Mouse (Mus musculus) kidney, postnatal 0 days (tissue): Measurements from ENCODE around the gene Slc34a3. TPM values are rescaled to one million over a fixed set of nuclear protein-coding genes. Genes with fewer than 3 reads are reported as not detected.
A peak's percentile ranks its signal among the peaks of the same experiment; 100 is the strongest.

Experiments
- ATAC-seq: fragments of 200-750 bp; cut with Nextera tagmentation; replicated peaks from 2 replicates; pipeline ENCODE4 v1.8.0; 2017; ENCODE audit warnings: low read depth, moderate number of reproducible peaks, moderate TSS enrichment, moderate library complexity; ENCODE audit not compliant: low FRiP score
- DNase-seq: peaks from one replicate; pipeline ENCODE4 v3.0.0-alpha.2; 2016; ENCODE audit warnings: low spot score
- H3K27ac ChIP-seq: fragments of 300-500 bp; sonication (generic); 2 replicates; pipeline ENCODE4 v1.5.1; 2014; ENCODE audit warnings: mild to moderate bottlenecking
- H3K27me3 ChIP-seq: fragments of 300-500 bp; sonication (generic); 2 replicates; pipeline ENCODE4 v1.6.1; 2014; ENCODE audit warnings: low read length, mixed read lengths; ENCODE audit not compliant: insufficient read depth
- H3K36me3 ChIP-seq: fragments of 300-500 bp; sonication (generic); 2 replicates; pipeline ENCODE4 v1.6.1; 2014; ENCODE audit warnings: low read length, mixed read lengths; ENCODE audit not compliant: insufficient read depth
- H3K4me1 ChIP-seq: fragments of 300-500 bp; sonication (generic); replicated peaks from 2 replicates; pipeline ENCODE4 v1.6.1; 2014; ENCODE audit warnings: antibody characterized with exemption, low read length, mixed read lengths; ENCODE audit not compliant: insufficient read depth
- H3K4me2 ChIP-seq: fragments of 300-500 bp; sonication (generic); 2 replicates; pipeline ENCODE4 v1.6.1; 2014; ENCODE audit warnings: mild to moderate bottlenecking, low read length, moderate library complexity, mixed read lengths
- H3K4me3 ChIP-seq: fragments of 300-500 bp; sonication (generic); replicated peaks from 2 replicates; pipeline ENCODE4 v1.5.1; 2014; ENCODE audit warnings: low read depth, low read length
- H3K9ac ChIP-seq: fragments of 300-500 bp; sonication (generic); 2 replicates; pipeline ENCODE4 v1.6.1; 2014; ENCODE audit warnings: low read depth, low read length
- H3K9me3 ChIP-seq: fragments of 300-500 bp; sonication (generic); replicated peaks from 2 replicates; pipeline ENCODE4 v1.6.1; 2016; ENCODE audit warnings: low read length, inconsistent platforms, mixed read lengths
- CTCF ChIP-seq: IDR thresholded peaks from 2 replicates; pipeline ENCODE4 v1.5.1; 2016; ENCODE audit warnings: antibody characterized with exemption, low read depth, mild to moderate bottlenecking, moderate library complexity
- WGBS: fragments of 180-500 bp; shearing (Covaris S2); extraction: QIAGEN DNeasy Blood & Tissue Kit; methylation state at CpG from one replicate; pipeline ENCODE4 v1.1.7; 2014; 5-methylcytosine and 5-hydroxymethylcytosine counted together
- polyA plus RNA-seq: library from polyadenylated mRNA; unstranded; fragments of >200 nt; fragmentation: Nextera tagmentation; extraction: Ambion mirVana; gene quantifications from 2 replicates; pipeline ENCODE4 v1.2.1, GENCODE M21; 2015

Gene Slc34a3
- polyA plus RNA-seq, 1 experiment from 2014 or later, result 1.5 TPM

GRCm38 (mm10) chr2:25242101-25242506 lies 7.9 kb upstream of the Slc34a3 start, which contains the start of the genes Rnf208 and Cysrt1:
Rnf208 (plus strand) TSS chr2:25242255.
Cysrt1 (minus strand) TSS chr2:25242452.
- H3K4me3 ChIP-seq, result peak within 1 kb of the TSS; percentile 49
- peak within 1 kb of the TSS; percentile 68 for H3K9ac ChIP-seq
- no peak for TF ChIP-seq CTCF
- DNase-seq, result no peak
- no peaks in the 10 kb centered on the region for H3K36me3 ChIP-seq
- H3K27ac ChIP-seq, result peak within 1 kb of the TSS; percentile 59
- H3K4me2 ChIP-seq, result peak within 1 kb of the TSS; percentile 92
- ATAC-seq, result 0 out of 2 replicates have a peak, but pooled peaks have one; percentile 0
- H3K27me3 ChIP-seq, result no peaks in the 10 kb centered on the region
- no peaks in the 10 kb centered on the region for H3K9me3 ChIP-seq
- H3K4me1 ChIP-seq, result peaks cover 20% of the 10 kb centered on the region
- under 1% methylated on average over 45 of the region's 59 CpGs for WGBS

- Histone ChIP-seq H3K36me3 (no peaks in the 10 kb centered on the region), H3K27ac (peak overlapping the region; percentile 59; the same call in 1 of the 2 replicates), H3K4me3 (peak overlapping the region; percentile 26; the same call in 1 of the 2 replicates), H3K4me1 (peaks cover 20% of the 10 kb centered on the region), H3K9ac (no peak overlapping the region), H3K27me3 (no peaks in the 10 kb centered on the region), H3K4me2 (peak overlapping the region; percentile 92), H3K9me3 (no peaks in the 10 kb centered on the region)
- no peak for TF ChIP-seq CTCF
- WGBS, result 14% methylated on average over 6 of the region's 6 CpGs
- DNase-seq (no peak), ATAC-seq (0 out of 2 replicates have a peak, but pooled peaks have one; percentile 10)
Measured at GRCm38 (mm10) chr2:25241438-25241775, 7.2 kb upstream of the Slc34a3 start.

GRCm38 (mm10) chr2:25240723-25241437 lies 6.7 kb upstream of the Slc34a3 start:
- ATAC-seq, result peak; percentile 84

GRCm38 (mm10) chr2:25240310-25240709 lies 6.1 kb upstream of the Slc34a3 start:
- no peak for ATAC-seq
- WGBS, result 51% methylated on average over 8 of the region's 8 CpGs
- Histone ChIP-seq H3K4me3 (peak overlapping the region; percentile 26; the same call in 1 of the 2 replicates), H3K36me3 (no peaks in the 10 kb centered on the region), H3K9me3 (no peaks in the 10 kb centered on the region), H3K9ac (peak overlapping the region; percentile 36; the same call in 1 of the 2 replicates), H3K4me1 (peaks cover 20% of the 10 kb centered on the region), H3K4me2 (peak overlapping the region; percentile 92), H3K27ac (peak overlapping the region; percentile 59), H3K27me3 (no peaks in the 10 kb centered on the region)
- no peak for DNase-seq
- TF ChIP-seq CTCF, result no peak

More at GRCm38 (mm10) chr2:25240723-25241437, 6.7 kb upstream of the Slc34a3 start:
- Histone ChIP-seq H3K27me3 (no peaks in the 10 kb centered on the region), H3K36me3 (no peaks in the 10 kb centered on the region), H3K4me3 (peak overlapping the region; percentile 26), H3K27ac (peak overlapping the region; percentile 59), H3K9me3 (no peaks in the 10 kb centered on the region), H3K4me2 (peak overlapping the region; percentile 92), H3K9ac (peak overlapping the region; percentile 28; the same call in 1 of the 2 replicates), H3K4me1 (peaks cover 20% of the 10 kb centered on the region)
- DNase-seq, result peak; percentile 85
- WGBS, result 2% methylated on average over 29 of the region's 29 CpGs
- no peak for TF ChIP-seq CTCF

GRCm38 (mm10) chr2:25239766-25240165 lies 5.6 kb upstream of the Slc34a3 start:
- no peak for TF ChIP-seq CTCF
- H3K9me3 ChIP-seq, result no peaks in the 10 kb centered on the region
- no peak overlapping the region for H3K4me2 ChIP-seq

GRCm38 (mm10) chr2:25238106-25238505 lies 3.9 kb upstream of the Slc34a3 start:
- DNase-seq (no peak), ATAC-seq (no peak)
- H3K4me1 ChIP-seq, result peaks cover 20% of the 10 kb centered on the region
- H3K4me3 ChIP-seq, result no peak overlapping the region
- H3K36me3 ChIP-seq, result no peaks in the 10 kb centered on the region
- no peak overlapping the region for H3K4me2 ChIP-seq
- no peaks in the 10 kb centered on the region for H3K9me3 ChIP-seq
- no peak overlapping the region for H3K9ac ChIP-seq
- H3K27me3 ChIP-seq, result no peaks in the 10 kb centered on the region
- no peak for TF ChIP-seq CTCF
- H3K27ac ChIP-seq, result peak overlapping the region; percentile 47; the same call in 1 of the 2 replicates

More at GRCm38 (mm10) chr2:25239766-25240165, 5.6 kb upstream of the Slc34a3 start:
- H3K27me3 ChIP-seq, result no peaks in the 10 kb centered on the region
- DNase-seq (no peak), ATAC-seq (no peak)
- H3K36me3 ChIP-seq, result no peaks in the 10 kb centered on the region
- WGBS, result 88% methylated on average over 3 of the region's 3 CpGs
- peaks cover 20% of the 10 kb centered on the region for H3K4me1 ChIP-seq
- H3K9ac ChIP-seq, result no peak overlapping the region
- no peak overlapping the region for H3K27ac ChIP-seq
- H3K4me3 ChIP-seq, result no peak overlapping the region
